Mouse (Mus musculus) heart, postnatal 0 days (tissue): ENCODE measurements around the gene Pkig. TPM values are rescaled to one million over a fixed set of nuclear protein-coding genes. Genes with fewer than 3 reads are reported as not detected.

ENCODE experiments used
- ATAC-seq: fragments of 200-750 bp; cut with Nextera tagmentation; 2 replicates; pipeline ENCODE4 v1.8.0; 2017; ENCODE audit warnings: low read depth, moderate number of reproducible peaks, moderate library complexity; ENCODE audit not compliant: insufficient read depth
- DNase-seq: peaks from one replicate; pipeline ENCODE4 v3.0.0-alpha.2; 2016; ENCODE audit warnings: low spot score
- H3K27ac ChIP-seq: fragments of 300-500 bp; sonication (generic); 2 replicates; pipeline ENCODE4 v1.5.1; 2014; ENCODE audit warnings: low read depth, mild to moderate bottlenecking
- H3K27me3 ChIP-seq: fragments of 300-500 bp; sonication (generic); 2 replicates; pipeline ENCODE4 v1.6.1; 2014; ENCODE audit warnings: low read length, mixed read lengths; ENCODE audit not compliant: control insufficient read depth, insufficient read depth
- H3K36me3 ChIP-seq: fragments of 300-500 bp; sonication (generic); replicated peaks from 2 replicates; pipeline ENCODE4 v1.6.1; 2014; ENCODE audit warnings: low read length, mixed read lengths; ENCODE audit not compliant: control insufficient read depth, insufficient read depth
- H3K4me1 ChIP-seq: fragments of 300-500 bp; sonication (generic); 2 replicates; pipeline ENCODE4 v1.6.1; 2014; ENCODE audit warnings: antibody characterized with exemption; ENCODE audit not compliant: control insufficient read depth, insufficient read depth
- H3K4me2 ChIP-seq: fragments of 300-500 bp; sonication (generic); 2 replicates; pipeline ENCODE4 v1.6.1; 2014; ENCODE audit warnings: low read depth, mild to moderate bottlenecking, low read length, moderate library complexity
- H3K4me3 ChIP-seq: fragments of 300-500 bp; sonication (generic); 2 replicates; pipeline ENCODE4 v1.5.1; 2014; ENCODE audit warnings: low read depth, low read length
- H3K9ac ChIP-seq: fragments of 300-500 bp; sonication (generic); replicated peaks from 2 replicates; pipeline ENCODE4 v1.6.1; 2014; ENCODE audit warnings: low read depth, low read length, mixed read lengths
- H3K9me3 ChIP-seq: fragments of 300-500 bp; sonication (generic); replicated peaks from 2 replicates; pipeline ENCODE4 v1.6.1; 2016; ENCODE audit warnings: low read length; ENCODE audit not compliant: control insufficient read depth
- CTCF ChIP-seq: IDR thresholded peaks from 2 replicates; pipeline ENCODE4 v1.5.1; 2016; ENCODE audit warnings: antibody characterized with exemption, control low read depth, low read depth
- EP300 ChIP-seq: IDR thresholded peaks from 2 replicates; pipeline ENCODE4 v1.6.1; 2016; ENCODE audit warnings: antibody characterized with exemption, low read depth
- WGBS: fragments of 180-500 bp; shearing (Covaris S2); extraction: QIAGEN DNeasy Blood & Tissue Kit; methylation state at CpG from one replicate; pipeline ENCODE4 v1.1.7; 2014; 5-methylcytosine and 5-hydroxymethylcytosine counted together
- polyA plus RNA-seq: library from polyadenylated mRNA; unstranded; fragments of >200 nt; fragmentation: Nextera tagmentation; extraction: Ambion mirVana; gene quantifications from 2 replicates; pipeline ENCODE4 v1.2.1, GENCODE M21; 2015
- total RNA-seq: library from RNA; depleted of rRNA; stranded (reverse); fragments of >200 nt; gene quantifications from 2 replicates; pipeline ENCODE4 v1.2.3, GENCODE M21; 2014; ENCODE audit warnings: low replicate concordance; rRNA removed

Pkig gene
- total and polyA plus RNA-seq, 2 experiments from 2014 or later, result 363 to 495 TPM

GRCm38 (mm10) chr2:163761402-163761801 is 103.2 kb downstream of the Pkig start:
- 0 out of 2 replicates have a peak, but pooled peaks cover 3% of the 10 kb centered on the region for H3K27me3 ChIP-seq
- H3K27ac ChIP-seq, result no peak overlapping the region
- H3K9me3 ChIP-seq, result no peaks in the 10 kb centered on the region
- no peak for DNase-seq
- no peak overlapping the region for H3K9ac ChIP-seq
- no peak for ATAC-seq
- no peaks in the 10 kb centered on the region for H3K4me1 ChIP-seq
- no peaks in the 10 kb centered on the region for H3K36me3 ChIP-seq
- TF ChIP-seq EP300, result no peak
- no peak for TF ChIP-seq CTCF
- no peak overlapping the region for H3K4me2 ChIP-seq
- 89% methylated on average over 7 of the region's 7 CpGs for WGBS
- H3K4me3 ChIP-seq, result no peak overlapping the region

- Histone ChIP-seq H3K4me3 (no peak overlapping the region), H3K4me1 (no peaks in the 10 kb centered on the region), H3K27me3 (0 out of 2 replicates have a peak, but pooled peaks cover 7% of the 10 kb centered on the region), H3K27ac (no peak overlapping the region), H3K9me3 (no peaks in the 10 kb centered on the region), H3K36me3 (no peaks in the 10 kb centered on the region), H3K4me2 (no peak overlapping the region), H3K9ac (no peak overlapping the region)
- no peak for TF ChIP-seq EP300
- no peak for TF ChIP-seq CTCF
- no peak for DNase-seq
- no peak for ATAC-seq
Observed at GRCm38 (mm10) chr2:163766261-163766660, 108.1 kb downstream of the Pkig start.

- H3K36me3 ChIP-seq, result no peaks in the 10 kb centered on the region
- 44% methylated on average over 1 of the region's 1 CpGs for WGBS
- no peak for ATAC-seq
- H3K4me1 ChIP-seq, result no peaks in the 10 kb centered on the region
- H3K4me3 ChIP-seq, result no peak overlapping the region
- H3K4me2 ChIP-seq, result no peak overlapping the region
- H3K9ac ChIP-seq, result no peak overlapping the region
- no peaks in the 10 kb centered on the region for H3K9me3 ChIP-seq
- H3K27ac ChIP-seq, result no peak overlapping the region
- 0 out of 2 replicates have a peak, but pooled peaks cover 7% of the 10 kb centered on the region for H3K27me3 ChIP-seq
- DNase-seq, result no peak
- TF ChIP-seq EP300 (no peak), CTCF (no peak)
Observed at GRCm38 (mm10) chr2:163766890-163767289, 108.7 kb downstream of the Pkig start.

GRCm38 (mm10) chr2:163770731-163771130 is 112.5 kb downstream of the Pkig start:
- no peaks in the 10 kb centered on the region for H3K36me3 ChIP-seq
- H3K27me3 ChIP-seq, result 0 out of 2 replicates have a peak, but pooled peaks cover 4% of the 10 kb centered on the region
- H3K4me1 ChIP-seq, result no peaks in the 10 kb centered on the region
- no peak overlapping the region for H3K4me2 ChIP-seq
- no peaks in the 10 kb centered on the region for H3K9me3 ChIP-seq
- TF ChIP-seq EP300, result no peak
- TF ChIP-seq CTCF, result no peak
- ATAC-seq (no peak), DNase-seq (no peak)
- H3K9ac ChIP-seq, result no peak overlapping the region
- H3K4me3 ChIP-seq, result no peak overlapping the region
- no peak overlapping the region for H3K27ac ChIP-seq
- WGBS, result 72% methylated on average over 8 of the region's 8 CpGs

Other genes starting within 250 kb of the Pkig start
- 23.8 and 28.9 TPM in 2 replicates for gene Oser1, start 233.7 kb upstream of the Pkig start, total RNA-seq
- 41.4 and 45.1 TPM in 2 replicates for gene Oser1, start 233.7 kb upstream of the Pkig start, polyA plus RNA-seq
- gene Gdap1l1, start 219.9 kb upstream of the Pkig start, total RNA-seq, result not detected in 2 replicates
- gene Gdap1l1, start 219.9 kb upstream of the Pkig start, polyA plus RNA-seq, result 0.10 TPM in 1 of 2 replicates, not detected in the other
- gene Fitm2, start 185.8 kb upstream of the Pkig start, total RNA-seq, result 22.1 and 44.8 TPM in 2 replicates
- 23.5 and 24.5 TPM in 2 replicates for gene Fitm2, start 185.8 kb upstream of the Pkig start, polyA plus RNA-seq
- gene R3hdml, start 166.1 kb upstream of the Pkig start, total RNA-seq, result not detected in 2 replicates
- not detected in 2 replicates for gene R3hdml, start 166.1 kb upstream of the Pkig start, polyA plus RNA-seq
- not detected in 2 replicates for gene Hnf4a, start 151.6 kb upstream of the Pkig start, total RNA-seq
- gene Hnf4a, start 151.6 kb upstream of the Pkig start, polyA plus RNA-seq, result not detected in 2 replicates
- 14.5 and 58.3 TPM in 2 replicates for gene Ttpal, start 56.1 kb upstream of the Pkig start, total RNA-seq
- gene Ttpal, start 56.1 kb upstream of the Pkig start, polyA plus RNA-seq, result 8.8 TPM in 2 replicates
- gene Serinc3, start 13.3 kb upstream of the Pkig start, total RNA-seq, result 181 and 193 TPM in 2 replicates
- gene Serinc3, start 13.3 kb upstream of the Pkig start, polyA plus RNA-seq, result 61.3 and 62.4 TPM in 2 replicates
- 2.4 and 4.1 TPM in 2 replicates for gene Ada, start 91.9 kb downstream of the Pkig start, total RNA-seq
- gene Ada, start 91.9 kb downstream of the Pkig start, polyA plus RNA-seq, result 1.9 and 2.2 TPM in 2 replicates
- 2.6 TPM in 1 of 2 replicates, not detected in the other for gene Ccn5, start 162.5 kb downstream of the Pkig start, total RNA-seq
- gene Ccn5, start 162.5 kb downstream of the Pkig start, polyA plus RNA-seq, result 1.4 and 2.8 TPM in 2 replicates
- not detected in 2 replicates for gene Kcnk15, start 195.3 kb downstream of the Pkig start, total RNA-seq
- not detected in 2 replicates for gene Kcnk15, start 195.3 kb downstream of the Pkig start, polyA plus RNA-seq